Mouse (Mus musculus): ENCODE results near the gene Rhpn2.

GRCm38 (mm10) chr7:35300792-35301191 lies 33.2 kb upstream of the Rhpn2 start:
- TF ChIP-seq CTCF (IDR thresholded peaks at IDR 0.05; ENCODE audit: control insufficient read depth, insufficient read depth, insufficient read length) (no peak), MAX (IDR thresholded peaks at IDR 0.05) (no peak), MYOG (IDR thresholded peaks at IDR 0.05; ENCODE audit: control insufficient read depth, extremely low read depth, insufficient read length) (no peak), MYOD1 (IDR thresholded peaks at IDR 0.05; ENCODE audit: control insufficient read depth, insufficient read length, low read depth) (no peak), USF1 (IDR thresholded peaks at IDR 0.05; ENCODE audit: low read depth) (no peak)
